Mouse (Mus musculus) hindbrain, embryonic 15.5 days (tissue): ENCODE results near the gene Pigq. TPM values are rescaled to one million over a fixed set of nuclear protein-coding genes. Genes with fewer than 3 reads are reported as not detected.

Experiments used
- ATAC-seq: fragments of 200-750 bp; cut with Nextera tagmentation; 2 replicates; pipeline ENCODE4 v1.8.0; 2017; ENCODE audit warnings: low read depth, moderate number of reproducible peaks, moderate TSS enrichment; ENCODE audit not compliant: low FRiP score
- H3K27ac ChIP-seq: fragments of 300-500 bp; sonication (generic); replicated peaks from 2 replicates; pipeline ENCODE4 v1.5.1; 2015; ENCODE audit warnings: mild to moderate bottlenecking, inconsistent platforms
- H3K27me3 ChIP-seq: fragments of 300-500 bp; sonication (generic); 2 replicates; pipeline ENCODE4 v1.6.1; 2015; ENCODE audit warnings: control low read depth, inconsistent platforms
- H3K36me3 ChIP-seq: fragments of 300-500 bp; sonication (generic); 2 replicates; pipeline ENCODE4 v1.6.1; 2015; ENCODE audit warnings: control low read depth, inconsistent platforms
- H3K4me1 ChIP-seq: fragments of 300-500 bp; sonication (generic); replicated peaks from 2 replicates; pipeline ENCODE4 v1.6.1; 2015; ENCODE audit warnings: control low read depth, inconsistent platforms
- H3K4me2 ChIP-seq: fragments of 300-500 bp; sonication (generic); 2 replicates; pipeline ENCODE4 v1.6.1; 2015; ENCODE audit warnings: moderate library complexity, mild to moderate bottlenecking, inconsistent platforms
- H3K4me3 ChIP-seq: fragments of 300-500 bp; sonication (generic); 2 replicates; pipeline ENCODE4 v1.5.1; 2015; ENCODE audit warnings: mild to moderate bottlenecking, inconsistent platforms
- H3K9ac ChIP-seq: fragments of 300-500 bp; sonication (generic); 2 replicates; pipeline ENCODE4 v1.6.1; 2015; ENCODE audit warnings: inconsistent platforms
- H3K9me3 ChIP-seq: fragments of 300-500 bp; sonication (generic); 2 replicates; pipeline ENCODE4 v1.6.1; 2016; ENCODE audit warnings: control low read depth, inconsistent platforms
- WGBS: fragments of 180-500 bp; shearing (Covaris S2); methylation state at CpG from one replicate; pipeline ENCODE4 v1.1.7; 2015; 5-methylcytosine and 5-hydroxymethylcytosine counted together
- polyA plus RNA-seq: library from polyadenylated mRNA; unstranded; fragments of >200 nt; fragmentation: Nextera tagmentation; extraction: Ambion mirVana; gene quantifications from 2 replicates; pipeline ENCODE4 v1.2.1, GENCODE M21; 2015

Pigq gene
- polyA plus RNA-seq, 1 experiment from 2014 or later, result 77.2 TPM

GRCm38 (mm10) chr17:25945517-25946155 is 900 bp upstream of the Pigq start:
- H3K27me3 ChIP-seq, result peaks cover 8% of the 10 kb centered on the region
- ATAC-seq, result no peak
- peaks cover 14% of the 10 kb centered on the region for H3K4me1 ChIP-seq
- no peak overlapping the region for H3K27ac ChIP-seq
- H3K4me2 ChIP-seq, result no peak overlapping the region
- no peaks in the 10 kb centered on the region for H3K9me3 ChIP-seq
- H3K4me3 ChIP-seq, result no peak overlapping the region
- WGBS, result 57% methylated on average over 9 of the region's 9 CpGs
- H3K9ac ChIP-seq, result no peak overlapping the region
- no peaks in the 10 kb centered on the region for H3K36me3 ChIP-seq

- peaks cover 21% of the 10 kb centered on the region for H3K4me1 ChIP-seq
- H3K27ac ChIP-seq, result no peak overlapping the region
- 76% methylated on average over 9 of the region's 9 CpGs for WGBS
- no peaks in the 10 kb centered on the region for H3K9me3 ChIP-seq
- no peak overlapping the region for H3K4me3 ChIP-seq
- H3K9ac ChIP-seq, result no peak overlapping the region
- no peaks in the 10 kb centered on the region for H3K36me3 ChIP-seq
- H3K27me3 ChIP-seq, result no peaks in the 10 kb centered on the region
- no peak for ATAC-seq
- H3K4me2 ChIP-seq, result no peak overlapping the region
These were observed 967 bp downstream of the Pigq start for GRCm38 (mm10) chr17:25943769-25944168.

GRCm38 (mm10) chr17:25943221-25943620 is 1.5 kb downstream of the Pigq start:
- Histone ChIP-seq H3K4me3 (no peak overlapping the region), H3K9me3 (no peaks in the 10 kb centered on the region), H3K9ac (no peak overlapping the region), H3K4me2 (no peak overlapping the region), H3K4me1 (peaks cover 21% of the 10 kb centered on the region), H3K36me3 (no peaks in the 10 kb centered on the region), H3K27me3 (no peaks in the 10 kb centered on the region), H3K27ac (no peak overlapping the region)
- no peak for ATAC-seq
- WGBS, result 85% methylated on average over 3 of the region's 3 CpGs

- Histone ChIP-seq H3K4me3 (no peak overlapping the region), H3K9ac (no peak overlapping the region), H3K4me2 (no peak overlapping the region), H3K27me3 (no peaks in the 10 kb centered on the region), H3K9me3 (no peaks in the 10 kb centered on the region), H3K36me3 (no peaks in the 10 kb centered on the region), H3K27ac (no peak overlapping the region), H3K4me1 (peaks cover 21% of the 10 kb centered on the region)
- no peak for ATAC-seq
- WGBS, result 92% methylated on average over 2 of the region's 2 CpGs
These were observed 2.1 kb downstream of the Pigq start for GRCm38 (mm10) chr17:25942597-25943151.

GRCm38 (mm10) chr17:25941511-25942241 is 3.1 kb downstream of the Pigq start:
- ATAC-seq, result peak; percentile 75
- WGBS, result 2% methylated on average over 54 of the region's 54 CpGs

GRCm38 (mm10) chr17:25934526-25934925 is 10.2 kb downstream of the Pigq start:
- WGBS, result 96% methylated on average over 1 of the region's 1 CpGs
- no peak overlapping the region for H3K27ac ChIP-seq

More at GRCm38 (mm10) chr17:25941511-25942241, 3.1 kb downstream of the Pigq start:
- Histone ChIP-seq H3K4me3 (peak overlapping the region; percentile 96), H3K27ac (peak overlapping the region; percentile 89), H3K27me3 (no peaks in the 10 kb centered on the region), H3K36me3 (no peaks in the 10 kb centered on the region), H3K4me2 (peak overlapping the region; percentile 79), H3K9me3 (no peaks in the 10 kb centered on the region), H3K9ac (peak overlapping the region; percentile 98), H3K4me1 (peaks cover 21% of the 10 kb centered on the region)

GRCm38 (mm10) chr17:25925348-25925747 is 19.4 kb downstream of the Pigq start:
- no peaks in the 10 kb centered on the region for H3K9me3 ChIP-seq
- H3K4me2 ChIP-seq, result no peak overlapping the region
- no peak for ATAC-seq
- peaks cover 34% of the 10 kb centered on the region; the same call in 1 of the 2 replicates for H3K36me3 ChIP-seq
- H3K4me1 ChIP-seq, result no peaks in the 10 kb centered on the region
- 80% methylated on average over 2 of the region's 2 CpGs for WGBS
- no peak overlapping the region for H3K4me3 ChIP-seq
- no peak overlapping the region for H3K9ac ChIP-seq
- H3K27ac ChIP-seq, result no peak overlapping the region
- no peaks in the 10 kb centered on the region for H3K27me3 ChIP-seq

More at GRCm38 (mm10) chr17:25934526-25934925, 10.2 kb downstream of the Pigq start:
- Histone ChIP-seq H3K9ac (no peak overlapping the region), H3K27me3 (no peaks in the 10 kb centered on the region), H3K4me2 (no peak overlapping the region), H3K4me1 (no peaks in the 10 kb centered on the region), H3K4me3 (no peak overlapping the region), H3K9me3 (no peaks in the 10 kb centered on the region), H3K36me3 (peaks cover 48% of the 10 kb centered on the region)
- no peak for ATAC-seq

- Histone ChIP-seq H3K4me3 (no peak overlapping the region), H3K9ac (no peak overlapping the region), H3K27ac (no peak overlapping the region), H3K36me3 (peaks cover 10% of the 10 kb centered on the region; the same call in 1 of the 2 replicates), H3K27me3 (no peaks in the 10 kb centered on the region), H3K4me2 (no peak overlapping the region), H3K4me1 (peaks cover 17% of the 10 kb centered on the region), H3K9me3 (no peaks in the 10 kb centered on the region)
- 74% methylated on average over 5 of the region's 5 CpGs for WGBS
- no peak for ATAC-seq
These were observed 22.6 kb downstream of the Pigq start for GRCm38 (mm10) chr17:25922120-25922519.

- H3K4me3 ChIP-seq, result peak overlapping the region; percentile 81
- peaks cover 18% of the 10 kb centered on the region for H3K4me1 ChIP-seq
- H3K9me3 ChIP-seq, result no peaks in the 10 kb centered on the region
- peak overlapping the region; percentile 97 for H3K27ac ChIP-seq
- H3K36me3 ChIP-seq, result no peaks in the 10 kb centered on the region
- H3K4me2 ChIP-seq, result peak overlapping the region; percentile 86
- H3K27me3 ChIP-seq, result no peaks in the 10 kb centered on the region
- ATAC-seq, result peak; percentile 99
- WGBS, result under 1% methylated on average over 40 of the region's 40 CpGs
- peak overlapping the region; percentile 88 for H3K9ac ChIP-seq
These were observed 24.7 kb downstream of the Pigq start for GRCm38 (mm10) chr17:25919786-25920642.

GRCm38 (mm10) chr17:25919144-25919785 is 25.5 kb downstream of the Pigq start, which contains the start of gene Rab40c:
TSS of gene Rab40c (minus strand) at chr17:25919727.
- Histone ChIP-seq H3K27me3 (no peaks in the 10 kb centered on the region), H3K4me2 (peak within 1 kb of the TSS; percentile 86), H3K36me3 (no peaks in the 10 kb centered on the region), H3K9me3 (no peaks in the 10 kb centered on the region), H3K27ac (peak within 1 kb of the TSS; percentile 97), H3K4me3 (peak within 1 kb of the TSS; percentile 81), H3K9ac (peak within 1 kb of the TSS; percentile 88), H3K4me1 (peaks cover 22% of the 10 kb centered on the region)
- no peak for ATAC-seq
- under 1% methylated on average over 76 of the region's 78 CpGs for WGBS

- H3K4me2 ChIP-seq, result peak overlapping the region; percentile 86
- H3K36me3 ChIP-seq, result no peaks in the 10 kb centered on the region
- 87% methylated on average over 9 of the region's 9 CpGs for WGBS
- H3K9me3 ChIP-seq, result no peaks in the 10 kb centered on the region
- no peaks in the 10 kb centered on the region for H3K27me3 ChIP-seq
- peak overlapping the region; percentile 88 for H3K9ac ChIP-seq
- peak overlapping the region; percentile 81 for H3K4me3 ChIP-seq
- H3K4me1 ChIP-seq, result peaks cover 25% of the 10 kb centered on the region
- no peak for ATAC-seq
- peak overlapping the region; percentile 85 for H3K27ac ChIP-seq
These were observed 26.5 kb downstream of the Pigq start for GRCm38 (mm10) chr17:25918037-25918750.
